Mouse (Mus musculus): Measurements from ENCODE around the gene Dnah1. TPM values are rescaled to one million over a fixed set of nuclear protein-coding genes. Genes with fewer than 3 reads are reported as not detected.

Gene Dnah1
- polyA plus RNA-seq (2016; fragmentation: Nextera tagmentation; extraction: Ambion mirVana): 4.7 and 5.1 TPM in 2 replicates

DNA sequence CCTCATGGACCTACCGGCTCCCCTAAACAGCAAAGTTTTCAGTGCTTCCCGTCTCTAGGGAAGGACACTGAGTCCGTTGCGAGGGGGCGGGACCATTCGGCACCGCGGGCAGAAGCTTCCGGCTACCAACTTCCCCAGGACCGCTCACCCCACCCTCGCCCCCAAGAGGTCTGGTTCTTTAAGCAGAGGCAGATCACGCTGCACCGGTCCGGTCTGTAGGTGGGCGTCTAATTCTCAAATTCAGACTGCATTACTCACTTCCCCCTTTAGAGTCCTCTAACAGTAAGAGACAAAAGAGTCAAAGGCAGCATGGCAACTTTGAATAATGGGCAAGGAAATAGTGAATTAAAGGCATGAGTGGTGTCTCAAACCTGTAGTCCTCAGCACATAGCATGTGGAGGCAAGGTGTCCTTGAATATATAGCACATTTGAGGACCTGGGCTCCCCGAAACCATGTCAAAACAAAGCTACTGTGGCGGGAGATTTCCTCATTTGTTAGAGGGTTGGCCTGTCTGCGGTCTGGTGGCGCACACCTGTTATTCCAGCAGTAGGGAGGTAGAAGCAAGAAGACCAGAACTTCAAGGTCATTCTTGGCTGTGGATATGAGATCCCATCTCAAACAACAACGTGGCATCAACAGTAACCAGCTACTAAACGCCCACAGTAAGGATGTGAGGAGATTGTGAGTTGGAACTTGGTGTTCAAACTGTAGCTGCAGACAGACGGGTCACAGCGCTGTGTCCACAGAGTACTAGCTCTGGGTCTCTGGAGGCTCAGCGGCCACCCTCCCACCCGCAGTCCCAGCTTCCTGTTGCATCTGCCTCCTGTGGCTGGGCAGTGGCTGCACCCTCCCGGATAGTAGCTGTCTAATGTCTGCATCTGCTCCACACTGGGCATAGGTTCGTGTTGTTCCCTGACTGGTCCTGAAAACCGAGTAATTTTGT is at the start of gene Dnah1:
TSS of gene Dnah1 (minus strand) at position 48 of the 944 bp plus-strand sequence.
- H3K27ac ChIP-seq: no peak within 1 kb of the TSS
- ATAC-seq (ENCODE audit: low FRiP score, low read depth): peak; percentile 44; the same call in 1 of the 2 replicates
- no peaks in the 10 kb centered on the region for H3K36me3 ChIP-seq
- H3K27me3 ChIP-seq (replicated peaks): no peaks in the 10 kb centered on the region
- H3K4me3 ChIP-seq: peak within 1 kb of the TSS; percentile 18; the same call in 1 of the 2 replicates
- H3K9ac ChIP-seq: 0 out of 2 replicates have a peak within 1 kb of the TSS, but pooled peaks have one; percentile 14
- H3K4me1 ChIP-seq: no peaks in the 10 kb centered on the region
- WGBS: 37% methylated on average over 28 of the region's 28 CpGs
- H3K4me2 ChIP-seq (replicated peaks): peak within 1 kb of the TSS; percentile 57
- no peaks in the 10 kb centered on the region for H3K9me3 ChIP-seq

DNA sequence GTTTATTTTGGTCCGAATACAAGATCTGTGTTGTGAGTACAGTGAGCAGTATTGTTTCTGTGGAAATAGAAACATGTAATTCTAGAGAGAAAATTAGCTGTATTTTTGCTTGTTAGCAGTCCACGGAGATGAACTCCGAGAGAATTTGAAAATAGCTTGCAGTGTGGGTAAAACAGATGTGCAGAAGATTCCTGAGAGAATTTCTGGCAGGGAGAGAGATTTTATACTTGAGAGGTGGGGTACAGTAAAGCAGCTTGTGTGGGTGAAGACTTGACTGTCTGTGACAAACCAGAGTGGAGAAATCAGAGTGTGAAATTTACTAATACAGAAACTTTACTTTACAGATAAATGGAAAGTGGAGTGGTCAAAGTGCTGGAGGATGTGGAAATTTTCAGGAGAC is 45.7 kb upstream of the Dnah1 start:
- H3K4me1 ChIP-seq: no peaks in the 10 kb centered on the region
- no peaks in the 10 kb centered on the region for H3K9me3 ChIP-seq
- H3K4me2 ChIP-seq (replicated peaks): no peak overlapping the region
- no peak overlapping the region for H3K4me3 ChIP-seq
- no peaks in the 10 kb centered on the region for H3K27me3 ChIP-seq (replicated peaks)
- no peak overlapping the region for H3K9ac ChIP-seq
- ATAC-seq (ENCODE audit: low FRiP score, low read depth): no peak
- H3K27ac ChIP-seq: no peak overlapping the region
- peaks cover 72% of the 10 kb centered on the region for H3K36me3 ChIP-seq
- WGBS: 94% methylated on average over 3 of the region's 3 CpGs

DNA sequence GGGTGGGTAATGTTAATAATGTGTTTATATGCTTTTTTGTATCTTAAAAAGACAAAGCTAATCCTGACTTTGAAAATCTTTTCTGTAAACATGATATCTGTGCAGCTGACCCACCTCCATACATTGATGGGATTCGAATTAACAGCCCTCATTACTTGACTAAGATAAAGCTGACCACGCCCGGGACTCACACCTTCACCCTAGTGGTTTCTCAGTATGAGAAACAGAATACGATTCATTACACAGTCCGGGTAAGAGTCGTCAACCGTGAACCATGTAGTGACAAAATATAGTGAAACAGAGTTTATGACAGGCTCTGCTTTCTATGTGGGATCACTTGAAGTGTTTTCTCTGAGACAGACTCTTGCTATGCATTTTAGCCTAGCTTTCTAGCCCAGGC is 44.3 kb upstream of the Dnah1 start:
- H3K4me3 ChIP-seq: no peak overlapping the region
- H3K27ac ChIP-seq: no peak overlapping the region
- WGBS: 93% methylated on average over 7 of the region's 7 CpGs
- H3K9me3 ChIP-seq: no peaks in the 10 kb centered on the region
- peaks cover 70% of the 10 kb centered on the region for H3K36me3 ChIP-seq
- H3K27me3 ChIP-seq (replicated peaks): no peaks in the 10 kb centered on the region
- H3K4me2 ChIP-seq (replicated peaks): no peak overlapping the region
- H3K9ac ChIP-seq: no peak overlapping the region
- ATAC-seq (ENCODE audit: low FRiP score, low read depth): no peak
- H3K4me1 ChIP-seq: no peaks in the 10 kb centered on the region

GRCm38 (mm10) chr14:31365350-31365749 is 41.7 kb upstream of the Dnah1 start:
- no peaks in the 10 kb centered on the region for H3K27me3 ChIP-seq (replicated peaks)
- H3K4me3 ChIP-seq: no peak overlapping the region
- no peak overlapping the region for H3K4me2 ChIP-seq (replicated peaks)
- ATAC-seq (ENCODE audit: low FRiP score, low read depth): no peak
- H3K9ac ChIP-seq: no peak overlapping the region
- no peaks in the 10 kb centered on the region for H3K4me1 ChIP-seq
- H3K27ac ChIP-seq: no peak overlapping the region
- no peaks in the 10 kb centered on the region for H3K9me3 ChIP-seq
- peaks cover 61% of the 10 kb centered on the region for H3K36me3 ChIP-seq

GRCm38 (mm10) chr14:31364589-31364988 is 40.9 kb upstream of the Dnah1 start:
- Histone ChIP-seq H3K27ac (no peak overlapping the region), H3K27me3 (replicated peaks) (no peaks in the 10 kb centered on the region), H3K4me1 (no peaks in the 10 kb centered on the region), H3K9ac (no peak overlapping the region), H3K4me2 (replicated peaks) (no peak overlapping the region), H3K9me3 (no peaks in the 10 kb centered on the region), H3K36me3 (peaks cover 58% of the 10 kb centered on the region), H3K4me3 (no peak overlapping the region)
- no peak for ATAC-seq (ENCODE audit: low FRiP score, low read depth)
- WGBS: 96% methylated on average over 4 of the region's 4 CpGs

DNA sequence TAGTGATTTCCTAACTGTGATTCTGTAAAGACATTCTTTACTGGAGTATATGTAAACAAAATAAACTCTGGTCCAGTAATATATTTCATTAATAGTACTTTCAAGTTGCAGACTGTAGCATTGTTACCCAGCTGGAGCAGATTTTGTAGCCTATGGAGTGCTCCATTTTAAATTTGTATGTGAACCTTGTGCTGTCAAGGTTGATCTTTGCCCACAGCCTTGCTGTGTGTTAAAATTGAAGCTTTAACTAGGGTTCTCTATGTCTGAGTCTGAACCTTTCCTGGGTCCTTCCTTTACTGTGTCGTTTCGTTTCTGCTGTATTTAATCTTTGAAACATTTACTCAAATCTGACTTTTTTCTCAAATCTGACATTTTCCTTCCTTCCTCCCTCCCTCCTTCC is 38.5 kb upstream of the Dnah1 start:
- Histone ChIP-seq H3K4me3 (no peak overlapping the region), H3K27me3 (replicated peaks) (no peaks in the 10 kb centered on the region), H3K27ac (no peak overlapping the region), H3K36me3 (peaks cover 53% of the 10 kb centered on the region), H3K4me2 (replicated peaks) (no peak overlapping the region), H3K9ac (no peak overlapping the region), H3K9me3 (no peaks in the 10 kb centered on the region), H3K4me1 (no peaks in the 10 kb centered on the region)
- 97% methylated on average over 2 of the region's 2 CpGs for WGBS
- no peak for ATAC-seq (ENCODE audit: low FRiP score, low read depth)

- WGBS: 96% methylated on average over 1 of the region's 1 CpGs
- H3K36me3 ChIP-seq: peaks cover 31% of the 10 kb centered on the region
Observed at GRCm38 (mm10) chr14:31345367-31345766, 21.7 kb upstream of the Dnah1 start.

DNA sequence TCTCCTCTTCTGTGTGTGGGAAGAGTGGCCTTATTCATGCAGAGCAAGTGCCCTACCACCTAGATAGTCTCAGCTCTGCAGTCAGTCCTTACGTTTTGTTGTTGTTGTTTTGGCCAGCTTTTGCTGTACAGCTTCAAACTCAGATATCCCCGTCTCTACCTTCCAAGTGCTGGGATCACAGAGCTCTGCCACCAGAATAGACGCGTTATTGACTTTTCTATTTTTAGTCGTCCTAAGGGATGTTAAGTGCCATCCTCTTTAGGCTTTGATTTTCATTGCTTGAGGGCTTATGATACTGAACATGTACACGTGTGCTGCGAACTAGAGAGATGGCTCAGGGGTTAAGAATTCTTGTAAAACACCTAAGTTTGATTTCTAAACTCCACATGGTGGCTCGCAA is 19.5 kb upstream of the Dnah1 start:
- WGBS: 87% methylated on average over 8 of the region's 8 CpGs
- no peak overlapping the region for H3K27ac ChIP-seq
- ATAC-seq (ENCODE audit: low FRiP score, low read depth): no peak
- H3K4me1 ChIP-seq: peaks cover 4% of the 10 kb centered on the region; the same call in 1 of the 2 replicates
- peaks cover 25% of the 10 kb centered on the region for H3K36me3 ChIP-seq
- H3K27me3 ChIP-seq (replicated peaks): no peaks in the 10 kb centered on the region
- H3K4me3 ChIP-seq: no peak overlapping the region
- H3K9me3 ChIP-seq: no peaks in the 10 kb centered on the region
- no peak overlapping the region for H3K9ac ChIP-seq
- no peak overlapping the region for H3K4me2 ChIP-seq (replicated peaks)

More at GRCm38 (mm10) chr14:31345367-31345766, 21.7 kb upstream of the Dnah1 start:
- no peak overlapping the region for H3K4me3 ChIP-seq
- no peaks in the 10 kb centered on the region for H3K27me3 ChIP-seq (replicated peaks)
- H3K9ac ChIP-seq: no peak overlapping the region
- no peak overlapping the region for H3K27ac ChIP-seq
- H3K4me2 ChIP-seq (replicated peaks): no peak overlapping the region
- H3K4me1 ChIP-seq: no peaks in the 10 kb centered on the region
- no peak for ATAC-seq (ENCODE audit: low FRiP score, low read depth)
- no peaks in the 10 kb centered on the region for H3K9me3 ChIP-seq

DNA sequence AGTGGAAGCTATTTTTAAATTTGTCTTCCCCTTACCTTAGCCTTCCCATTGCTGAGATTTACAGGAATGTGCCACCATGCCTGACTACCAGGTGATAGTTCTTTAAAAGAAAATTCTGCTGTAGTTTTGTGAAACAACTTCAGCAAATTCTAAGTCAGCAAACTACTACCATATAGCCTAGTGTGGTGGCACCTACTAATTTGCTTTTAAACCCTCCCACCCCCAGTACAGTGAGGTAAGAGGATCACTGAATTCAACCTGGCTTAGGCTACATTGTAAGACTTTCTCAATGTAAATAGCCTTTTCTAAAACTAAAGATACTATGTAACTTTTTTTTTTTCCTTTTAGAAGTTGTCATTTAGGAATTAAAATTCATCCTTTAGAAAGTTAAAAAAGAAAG is 14.3 kb upstream of the Dnah1 start:
- H3K27me3 ChIP-seq (replicated peaks): no peaks in the 10 kb centered on the region
- H3K36me3 ChIP-seq: peaks cover 5% of the 10 kb centered on the region; the same call in 1 of the 2 replicates
- no peak overlapping the region for H3K9ac ChIP-seq
- no peaks in the 10 kb centered on the region for H3K9me3 ChIP-seq
- H3K27ac ChIP-seq: no peak overlapping the region
- peak overlapping the region; percentile 68 for H3K4me2 ChIP-seq (replicated peaks)
- no peak overlapping the region for H3K4me3 ChIP-seq
- H3K4me1 ChIP-seq: peaks cover 18% of the 10 kb centered on the region
- no peak for ATAC-seq (ENCODE audit: low FRiP score, low read depth)

GRCm38 (mm10) chr14:31337406-31337805 is 13.7 kb upstream of the Dnah1 start:
- H3K36me3 ChIP-seq: peaks cover 5% of the 10 kb centered on the region; the same call in 1 of the 2 replicates
- H3K9me3 ChIP-seq: no peaks in the 10 kb centered on the region
- WGBS: 52% methylated on average over 7 of the region's 7 CpGs
- no peak for ATAC-seq (ENCODE audit: low FRiP score, low read depth)
- H3K9ac ChIP-seq: peak overlapping the region; percentile 85
- no peak overlapping the region for H3K27ac ChIP-seq
- no peaks in the 10 kb centered on the region for H3K27me3 ChIP-seq (replicated peaks)
- H3K4me1 ChIP-seq: peaks cover 18% of the 10 kb centered on the region
- H3K4me3 ChIP-seq: peak overlapping the region; percentile 87
- H3K4me2 ChIP-seq (replicated peaks): peak overlapping the region; percentile 68

DNA sequence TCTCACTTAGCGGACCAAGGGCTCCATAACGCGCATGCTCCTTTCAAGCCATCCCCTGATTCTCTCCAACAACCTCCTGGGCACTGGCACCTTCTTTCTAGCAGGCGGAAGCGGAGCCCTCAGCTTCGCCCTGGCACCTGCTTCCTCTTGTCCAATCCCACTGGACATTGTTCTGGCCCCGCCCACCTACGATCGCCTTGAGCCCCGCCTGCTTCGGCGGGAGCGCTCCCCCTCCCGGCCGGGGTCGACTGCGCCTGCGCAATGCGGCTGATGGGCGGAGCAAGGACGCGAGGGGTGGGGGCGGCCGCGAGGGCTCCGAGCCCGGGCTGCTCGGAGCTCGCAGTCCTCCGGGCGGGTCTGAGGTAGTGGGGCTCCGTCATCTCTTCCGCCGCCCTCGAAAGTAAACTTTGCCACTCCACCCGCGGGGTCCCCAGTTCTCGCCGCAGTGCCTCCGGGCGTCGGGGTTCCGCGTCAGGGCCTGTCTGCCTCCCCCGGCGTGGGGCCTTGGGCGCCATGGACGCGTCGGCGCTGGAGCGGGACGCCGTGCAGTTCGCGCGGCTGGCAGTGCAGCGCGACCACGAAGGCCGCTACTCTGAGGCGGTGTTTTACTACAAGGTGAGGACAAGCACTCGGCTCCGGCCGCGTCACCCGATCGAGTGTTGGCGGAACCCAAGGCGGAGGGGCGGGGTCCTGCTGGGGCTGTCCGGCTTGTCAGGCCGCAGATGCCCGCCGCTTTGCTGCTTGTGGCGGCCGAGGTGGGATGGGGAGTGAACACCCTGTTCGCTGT is 12.9 kb upstream of the Dnah1 start, which contains the start of gene Capn7:
TSS of gene Capn7 (plus strand) at position 270 of the 787 bp plus-strand sequence.
- Histone ChIP-seq H3K9ac (peak within 1 kb of the TSS; percentile 85), H3K4me3 (peak within 1 kb of the TSS; percentile 87), H3K4me2 (replicated peaks) (peak within 1 kb of the TSS; percentile 68), H3K36me3 (peaks cover 5% of the 10 kb centered on the region; the same call in 1 of the 2 replicates), H3K27ac (peak within 1 kb of the TSS; percentile 79), H3K27me3 (replicated peaks) (no peaks in the 10 kb centered on the region), H3K9me3 (no peaks in the 10 kb centered on the region), H3K4me1 (peaks cover 18% of the 10 kb centered on the region)
- WGBS: under 1% methylated on average over 78 of the region's 78 CpGs
- ATAC-seq (ENCODE audit: low FRiP score, low read depth): peak; percentile 98

DNA sequence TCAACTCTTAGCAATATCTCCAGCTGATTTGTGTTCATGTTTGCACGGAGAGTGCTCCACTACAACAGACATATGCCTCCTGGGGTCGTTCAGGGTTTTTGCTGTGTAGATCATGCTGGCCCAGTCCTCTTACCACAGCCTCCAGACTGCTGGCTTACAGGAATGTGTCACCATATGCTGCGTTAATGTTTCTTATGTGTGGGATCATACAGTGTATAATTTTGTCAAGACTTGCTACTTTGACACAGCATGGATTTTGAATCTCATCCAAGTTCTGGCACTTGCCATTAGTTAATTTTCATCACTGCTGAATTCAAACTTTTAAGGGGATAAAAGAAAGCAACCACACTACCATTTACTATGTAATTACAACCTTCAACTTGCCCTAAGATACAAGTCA is 12.1 kb upstream of the Dnah1 start:
- 59% methylated on average over 3 of the region's 3 CpGs for WGBS

More for the DNA sequence above, 12.1 kb upstream of the Dnah1 start:
- peak overlapping the region; percentile 87; the same call in 1 of the 2 replicates for H3K4me3 ChIP-seq
- H3K9me3 ChIP-seq: no peaks in the 10 kb centered on the region
- peaks cover 3% of the 10 kb centered on the region; the same call in 1 of the 2 replicates for H3K36me3 ChIP-seq
- no peak overlapping the region for H3K27ac ChIP-seq
- H3K27me3 ChIP-seq (replicated peaks): no peaks in the 10 kb centered on the region
- H3K4me1 ChIP-seq: peaks cover 18% of the 10 kb centered on the region
- no peak overlapping the region for H3K9ac ChIP-seq
- ATAC-seq (ENCODE audit: low FRiP score, low read depth): no peak
- H3K4me2 ChIP-seq (replicated peaks): peak overlapping the region; percentile 68

Measured in neural tube, embryonic 12.5 days (tissue).